Mouse (Mus musculus) embryonic facial prominence, embryonic 14.5 days (tissue): ENCODE measurements at regions not wholly inside any gene's neighbourhood (a gene's known extent, or its start where the extent isn't known, plus 50 kb on each side); places are given as distances from the start of the nearest gene placed in this dataset.

Experiments
- ATAC-seq: fragments of 200-750 bp; cut with Nextera tagmentation; 2 replicates; pipeline ENCODE4 v1.8.0; 2017; ENCODE audit warnings: low read depth, moderate number of reproducible peaks, moderate TSS enrichment
- DNase-seq: peaks from one replicate; pipeline ENCODE4 v3.0.0-alpha.2; 2015; ENCODE audit warnings: low spot score
- H3K27ac ChIP-seq: fragments of 300-500 bp; sonication (generic); replicated peaks from 2 replicates; pipeline ENCODE4 v1.5.1; 2014; ENCODE audit warnings: low read depth, mild to moderate bottlenecking, low read length, moderate library complexity
- H3K27me3 ChIP-seq: fragments of 300-500 bp; sonication (generic); replicated peaks from 2 replicates; pipeline ENCODE4 v1.6.1; 2014; ENCODE audit warnings: low read length; ENCODE audit not compliant: control insufficient read depth, insufficient read depth
- H3K36me3 ChIP-seq: fragments of 300-500 bp; sonication (generic); 2 replicates; pipeline ENCODE4 v1.6.1; 2014; ENCODE audit warnings: low read length, mixed read lengths; ENCODE audit not compliant: control insufficient read depth, insufficient read depth
- H3K4me1 ChIP-seq: fragments of 300-500 bp; sonication (generic); 2 replicates; pipeline ENCODE4 v1.6.1; 2014; ENCODE audit warnings: antibody characterized with exemption, low read length; ENCODE audit not compliant: control insufficient read depth, insufficient read depth
- H3K4me2 ChIP-seq: fragments of 300-500 bp; sonication (generic); 2 replicates; pipeline ENCODE4 v1.6.1; 2014; ENCODE audit warnings: low read depth, mild to moderate bottlenecking, low read length, moderate library complexity, mixed read lengths
- H3K4me3 ChIP-seq: fragments of 300-500 bp; sonication (generic); 2 replicates; pipeline ENCODE4 v1.5.1; 2014; ENCODE audit warnings: low read depth, mild to moderate bottlenecking, low read length
- H3K9ac ChIP-seq: fragments of 300-500 bp; sonication (generic); 2 replicates; pipeline ENCODE4 v1.6.1; 2014; ENCODE audit warnings: low read depth, mild to moderate bottlenecking, low read length, moderate library complexity, mixed read lengths
- H3K9me3 ChIP-seq: fragments of 300-500 bp; sonication (generic); 2 replicates; pipeline ENCODE4 v1.6.1; 2016; ENCODE audit warnings: low read length; ENCODE audit not compliant: control insufficient read depth
- WGBS: fragments of 180-500 bp; shearing (Covaris S2); extraction: QIAGEN DNeasy Blood & Tissue Kit; methylation state at CpG from one replicate; pipeline ENCODE4 v1.1.7; 2014; 5-methylcytosine and 5-hydroxymethylcytosine counted together

DNA sequence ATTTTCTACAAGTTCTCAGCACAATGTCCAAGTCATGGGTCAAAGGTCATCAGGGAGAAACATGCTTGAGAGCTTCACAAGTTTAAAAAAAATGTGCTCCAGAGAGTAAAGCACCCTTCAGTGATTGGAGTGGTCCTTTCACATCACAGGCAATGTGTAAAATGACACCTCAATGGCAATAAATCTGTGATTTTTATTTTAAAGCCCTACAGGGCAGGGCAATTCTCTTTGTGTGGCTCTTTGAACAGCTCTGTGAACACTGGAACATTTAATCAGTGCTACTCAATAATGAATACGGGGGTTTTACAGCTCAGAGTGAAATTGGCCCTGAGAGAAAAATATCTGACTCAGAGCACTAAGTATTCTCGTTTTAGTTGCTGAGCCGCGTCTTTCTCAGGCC lies 563.5 kb upstream of the Adam34 start:
- 74% methylated on average over 4 of the region's 4 CpGs for WGBS
- H3K27ac ChIP-seq, result no peak overlapping the region
- H3K4me1 ChIP-seq, result no peaks in the 10 kb centered on the region
- no peak overlapping the region for H3K9ac ChIP-seq
- ATAC-seq (no peak), DNase-seq (no peak)
- H3K9me3 ChIP-seq, result no peaks in the 10 kb centered on the region
- H3K27me3 ChIP-seq, result no peaks in the 10 kb centered on the region
- no peak overlapping the region for H3K4me2 ChIP-seq
- H3K36me3 ChIP-seq, result no peaks in the 10 kb centered on the region
- H3K4me3 ChIP-seq, result no peak overlapping the region

DNA sequence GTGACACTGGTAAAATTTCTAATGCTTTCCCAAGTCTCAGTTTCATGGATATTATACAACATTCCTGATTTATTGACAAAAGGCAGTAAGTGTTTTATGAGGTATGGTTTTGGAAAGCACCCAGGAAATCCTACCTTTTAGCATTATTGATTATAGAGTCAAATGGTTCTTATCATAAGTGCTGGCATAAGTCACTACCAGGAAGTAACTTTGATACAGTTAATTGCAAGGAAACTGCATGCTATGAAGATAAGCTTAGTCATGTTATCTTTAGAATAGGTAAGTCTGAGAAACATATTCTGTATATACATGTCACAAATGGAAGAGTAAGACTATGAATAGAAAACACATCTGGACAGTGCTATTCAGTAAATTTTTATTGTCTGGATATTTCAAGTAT lies 608.4 kb upstream of the Adam34 start:
- H3K4me2 ChIP-seq, result no peak overlapping the region
- no peaks in the 10 kb centered on the region for H3K9me3 ChIP-seq
- no peaks in the 10 kb centered on the region for H3K27me3 ChIP-seq
- H3K27ac ChIP-seq, result no peak overlapping the region
- H3K9ac ChIP-seq, result no peak overlapping the region
- DNase-seq (no peak), ATAC-seq (no peak)
- no peaks in the 10 kb centered on the region for H3K4me1 ChIP-seq
- H3K36me3 ChIP-seq, result no peaks in the 10 kb centered on the region
- H3K4me3 ChIP-seq, result no peak overlapping the region

- no peaks in the 10 kb centered on the region for H3K36me3 ChIP-seq
- no peak overlapping the region for H3K9ac ChIP-seq
- no peaks in the 10 kb centered on the region for H3K27me3 ChIP-seq
- 66% methylated on average over 6 of the region's 6 CpGs for WGBS
- peak; percentile 9 for DNase-seq
- no peaks in the 10 kb centered on the region for H3K4me1 ChIP-seq
- H3K4me3 ChIP-seq, result no peak overlapping the region
- H3K4me2 ChIP-seq, result no peak overlapping the region
- H3K9me3 ChIP-seq, result no peaks in the 10 kb centered on the region
- no peak overlapping the region for H3K27ac ChIP-seq
- ATAC-seq, result no peak
These were observed 600.8 kb upstream of the Fat1 start for GRCm38 (mm10) chr8:44334323-44334993.

DNA sequence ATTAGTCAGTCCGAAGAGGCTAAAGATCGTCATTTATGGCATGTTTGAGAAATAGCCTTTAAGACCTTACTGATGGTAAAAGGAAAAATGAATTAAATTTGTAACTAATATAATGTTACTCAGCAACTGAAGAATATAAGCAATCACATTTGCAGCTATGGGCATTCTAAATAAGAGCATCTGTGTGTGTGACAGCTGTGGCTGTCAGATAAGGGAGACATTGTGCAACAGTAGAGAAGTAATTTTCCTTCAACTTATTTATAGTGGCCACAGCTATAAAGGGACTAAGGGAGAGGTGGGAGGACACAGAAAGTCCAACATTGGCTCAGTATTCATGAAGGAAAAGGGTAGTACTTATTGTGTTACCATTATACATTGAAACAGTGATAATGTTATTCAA lies 591.8 kb upstream of the Fat1 start:
- 88% methylated on average over 2 of the region's 2 CpGs for WGBS
- no peaks in the 10 kb centered on the region for H3K27me3 ChIP-seq
- H3K9me3 ChIP-seq, result no peaks in the 10 kb centered on the region
- ATAC-seq (no peak), DNase-seq (peak; percentile 17)
- H3K4me2 ChIP-seq, result no peak overlapping the region
- H3K36me3 ChIP-seq, result no peaks in the 10 kb centered on the region
- peaks cover 8% of the 10 kb centered on the region for H3K4me1 ChIP-seq
- H3K27ac ChIP-seq, result no peak overlapping the region
- H3K4me3 ChIP-seq, result no peak overlapping the region
- no peak overlapping the region for H3K9ac ChIP-seq

DNA sequence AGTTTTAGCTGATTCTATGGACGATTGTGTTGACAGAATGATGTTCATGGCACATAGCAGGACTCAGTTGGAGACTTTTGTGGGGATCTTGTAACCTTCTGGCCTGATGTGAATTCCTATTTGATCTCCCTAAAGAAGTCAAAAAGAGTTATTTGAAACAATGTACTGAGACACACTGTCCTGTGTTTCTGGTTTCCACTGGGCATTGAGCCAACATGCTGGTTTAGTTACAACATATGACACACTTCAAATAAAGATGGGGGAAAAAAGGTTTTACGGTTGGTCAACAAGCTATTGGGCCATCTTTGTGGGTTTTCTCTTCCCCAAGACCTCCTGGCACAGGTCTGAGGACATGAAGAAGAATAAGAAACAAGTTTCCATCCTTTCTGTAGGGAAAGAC lies 591.3 kb upstream of the Fat1 start:
- no peaks in the 10 kb centered on the region for H3K27me3 ChIP-seq
- no peak overlapping the region for H3K4me3 ChIP-seq
- H3K4me2 ChIP-seq, result no peak overlapping the region
- no peak overlapping the region for H3K27ac ChIP-seq
- peaks cover 8% of the 10 kb centered on the region for H3K4me1 ChIP-seq
- peak; percentile 83 for DNase-seq
- ATAC-seq, result peak; percentile 26; the same call in 1 of the 2 replicates
- no peaks in the 10 kb centered on the region for H3K9me3 ChIP-seq
- 26% methylated on average over 2 of the region's 2 CpGs for WGBS
- H3K9ac ChIP-seq, result no peak overlapping the region
- H3K36me3 ChIP-seq, result no peaks in the 10 kb centered on the region

DNA sequence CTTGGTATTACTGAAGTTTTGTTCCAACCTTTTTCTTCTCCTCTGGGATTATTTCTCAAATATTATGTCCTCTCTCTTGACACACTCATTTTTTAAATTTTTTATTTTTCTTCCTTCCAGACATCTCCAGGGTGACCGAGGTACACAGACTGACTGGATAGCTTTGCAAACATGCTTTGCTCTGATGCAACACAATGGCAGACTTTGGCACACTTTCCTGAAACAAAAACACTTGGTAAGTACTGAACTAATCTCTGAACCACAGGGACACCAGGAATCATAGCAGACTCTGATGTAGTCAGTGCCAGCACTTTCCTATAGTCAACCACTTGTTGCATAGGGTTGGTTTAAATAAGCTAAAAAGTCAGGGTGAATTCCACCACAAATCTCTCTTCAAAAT lies 587.8 kb upstream of the Fat1 start:
- Histone ChIP-seq H3K36me3 (no peaks in the 10 kb centered on the region), H3K9me3 (no peaks in the 10 kb centered on the region), H3K4me2 (no peak overlapping the region), H3K9ac (no peak overlapping the region), H3K27ac (no peak overlapping the region), H3K4me1 (peaks cover 8% of the 10 kb centered on the region), H3K4me3 (no peak overlapping the region), H3K27me3 (no peaks in the 10 kb centered on the region)
- WGBS, result 69% methylated on average over 1 of the region's 1 CpGs
- peak; percentile 28 for DNase-seq
- ATAC-seq, result no peak

GRCm38 (mm10) chr8:44373987-44374386 lies 561.3 kb upstream of the Fat1 start:
- no peak overlapping the region for H3K4me3 ChIP-seq
- H3K4me2 ChIP-seq, result no peak overlapping the region
- no peaks in the 10 kb centered on the region for H3K4me1 ChIP-seq
- WGBS, result 63% methylated on average over 6 of the region's 6 CpGs
- DNase-seq (peak; percentile 65), ATAC-seq (no peak)
- H3K9me3 ChIP-seq, result no peaks in the 10 kb centered on the region
- no peaks in the 10 kb centered on the region for H3K27me3 ChIP-seq
- H3K36me3 ChIP-seq, result no peaks in the 10 kb centered on the region
- H3K27ac ChIP-seq, result no peak overlapping the region
- H3K9ac ChIP-seq, result no peak overlapping the region

- 72% methylated on average over 3 of the region's 3 CpGs for WGBS
- H3K9ac ChIP-seq, result no peak overlapping the region
- no peak overlapping the region for H3K27ac ChIP-seq
- no peak overlapping the region for H3K4me2 ChIP-seq
- H3K4me3 ChIP-seq, result no peak overlapping the region
- no peaks in the 10 kb centered on the region for H3K36me3 ChIP-seq
- ATAC-seq (no peak), DNase-seq (peak; percentile 10)
- H3K27me3 ChIP-seq, result no peaks in the 10 kb centered on the region
- H3K9me3 ChIP-seq, result no peaks in the 10 kb centered on the region
- H3K4me1 ChIP-seq, result no peaks in the 10 kb centered on the region
These were observed 557.5 kb upstream of the Fat1 start for GRCm38 (mm10) chr8:44377731-44378130.

DNA sequence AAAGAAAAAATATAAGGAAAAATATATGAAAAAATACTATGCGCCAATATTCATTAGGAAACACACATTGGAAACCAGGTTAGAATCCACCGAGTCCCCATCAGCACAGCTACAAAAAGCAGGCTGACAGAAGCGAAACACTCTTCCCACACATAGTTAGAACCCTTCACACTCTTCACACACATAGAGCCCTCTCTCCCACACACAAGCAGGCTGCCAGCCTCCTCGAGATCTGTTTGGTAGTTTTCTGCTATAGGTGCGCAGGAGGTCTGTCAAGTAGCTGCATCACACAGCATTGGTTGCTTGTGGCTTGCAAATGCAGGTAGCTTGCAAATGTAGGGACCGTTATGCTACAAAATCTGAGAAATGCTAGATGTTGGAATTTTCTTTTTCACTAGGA lies 526.8 kb upstream of the Fat1 start:
- H3K4me2 ChIP-seq, result no peak overlapping the region
- H3K36me3 ChIP-seq, result no peaks in the 10 kb centered on the region
- ATAC-seq, result no peak
- no peak overlapping the region for H3K27ac ChIP-seq
- no peaks in the 10 kb centered on the region for H3K27me3 ChIP-seq
- H3K9ac ChIP-seq, result no peak overlapping the region
- no peaks in the 10 kb centered on the region for H3K4me1 ChIP-seq
- H3K4me3 ChIP-seq, result no peak overlapping the region
- DNase-seq, result no peak
- peaks cover 6% of the 10 kb centered on the region; the same call in 1 of the 2 replicates for H3K9me3 ChIP-seq
- WGBS, result 94% methylated on average over 6 of the region's 6 CpGs
